ENCODE assay signal across 1 mouse cellular context in the genomic region with DNA sequence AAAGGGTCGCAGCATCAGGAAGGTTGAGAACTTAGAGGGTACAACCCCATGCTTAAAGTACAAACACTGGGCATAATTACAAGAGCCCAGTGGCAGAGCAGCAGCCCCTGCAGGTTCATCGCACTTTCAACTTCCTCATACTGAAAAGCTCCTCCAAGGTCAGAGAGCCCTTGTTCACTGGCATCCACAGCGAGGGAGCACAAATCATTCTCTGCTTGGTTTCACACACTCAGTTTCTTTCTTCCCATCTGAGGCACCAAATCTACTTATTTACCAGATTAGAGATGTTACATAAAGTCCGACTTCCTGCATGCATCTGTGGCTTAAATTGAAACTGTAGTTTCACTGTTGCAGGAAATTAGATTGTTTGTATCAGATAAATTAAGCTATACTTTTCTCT.
TF ChIP-seq lines count a peak whose summit lies in the region.

No protein-coding gene starts in this region.

TF ChIP-seq in MEL, 35 proteins besides CTCF, POLR2A, EP300 and RAD21:
- TF ChIP-seq ZMIZ1 (IDR thresholded peaks at IDR 0.05; ENCODE audit: low read depth, low read length) (no peak), USF1 (IDR thresholded peaks at IDR 0.05; ENCODE audit: low read depth, low read length) (no peak), GABPA (IDR thresholded peaks at IDR 0.05; ENCODE audit: low read depth, low read length) (no peak), CHD1 (IDR thresholded peaks at IDR 0.05; ENCODE audit: low read depth, low read length) (no peak), ZC3H11A (IDR thresholded peaks at IDR 0.05; ENCODE audit: low read depth, low read length) (no peak), MAZ (IDR thresholded peaks at IDR 0.05; ENCODE audit: low read depth, low read length) (no peak), ETS1 (IDR thresholded peaks at IDR 0.05; ENCODE audit: low read depth, low read length) (no peak), E2F4 (IDR thresholded peaks at IDR 0.05; ENCODE audit: borderline replicate concordance, low read depth, low read length) (no peak), RCOR1 (IDR thresholded peaks at IDR 0.05; ENCODE audit: low read depth, low read length) (no peak)
